Mouse (Mus musculus) adipocyte (in vitro differentiated cells): ENCODE results near the gene Gm20604.
A peak's percentile ranks its signal among the peaks of the same experiment; 100 is the strongest.

Source experiments
- DNase-seq: peaks from one replicate; pipeline ENCODE4 v3.0.0-alpha.2; 2016; ENCODE audit warnings: low spot score

Gene Gm20604

DNA sequence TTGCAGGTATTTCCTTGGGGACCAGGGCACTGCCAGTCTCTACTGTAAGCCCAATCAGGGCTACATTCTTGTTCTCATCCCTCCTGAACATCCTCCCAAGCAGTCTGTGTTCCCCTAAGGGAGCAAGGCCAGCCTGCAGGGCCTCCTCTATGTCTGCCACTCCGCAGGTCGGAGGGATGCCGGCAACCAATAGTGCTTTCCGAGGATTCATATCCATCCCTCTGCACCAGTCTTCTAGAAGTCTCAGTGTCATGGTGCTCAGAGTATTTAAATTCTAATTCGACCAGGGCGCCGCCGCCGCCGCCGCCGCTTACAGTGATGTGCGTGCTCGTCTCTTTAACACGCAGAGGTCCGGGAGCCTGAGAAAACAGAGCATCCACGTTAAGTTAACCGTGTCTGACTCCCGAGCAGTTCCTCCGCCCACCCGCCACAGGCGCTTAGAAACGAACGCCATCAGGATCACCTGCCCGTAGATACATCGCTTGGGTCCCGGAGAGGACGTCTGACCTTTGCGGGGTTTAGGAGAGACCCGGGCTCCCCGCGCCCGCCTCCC lies 15.4 kb downstream of the Gm20604 start:
- DNase-seq = no peak

- DNase-seq = no peak
Observed at GRCm38 (mm10) chr12:102742056-102742455, 16.4 kb downstream of the Gm20604 start.

- DNase-seq = no peak
Observed at GRCm38 (mm10) chr12:102740285-102740684, 18.2 kb downstream of the Gm20604 start.

DNA sequence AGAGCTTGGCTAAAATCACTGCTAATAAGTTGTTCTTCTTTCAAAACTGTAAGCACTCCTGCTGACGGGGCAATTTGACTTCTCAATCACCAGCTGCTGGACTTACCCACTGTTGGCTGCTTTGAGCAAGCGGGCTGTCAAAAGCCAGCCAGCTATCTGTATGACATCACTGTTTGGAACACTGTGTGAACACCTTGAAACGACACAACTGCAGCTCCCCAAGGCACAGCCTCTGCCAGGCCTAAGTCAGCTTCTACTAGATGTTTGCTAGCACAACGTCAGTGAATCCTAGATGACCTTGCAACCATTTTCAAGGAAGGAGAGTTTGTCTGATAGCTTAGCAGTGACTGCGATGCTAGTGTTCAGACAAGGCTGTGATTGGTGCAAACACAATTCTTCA lies 19.4 kb downstream of the Gm20604 start:
- DNase-seq = no peak

DNA sequence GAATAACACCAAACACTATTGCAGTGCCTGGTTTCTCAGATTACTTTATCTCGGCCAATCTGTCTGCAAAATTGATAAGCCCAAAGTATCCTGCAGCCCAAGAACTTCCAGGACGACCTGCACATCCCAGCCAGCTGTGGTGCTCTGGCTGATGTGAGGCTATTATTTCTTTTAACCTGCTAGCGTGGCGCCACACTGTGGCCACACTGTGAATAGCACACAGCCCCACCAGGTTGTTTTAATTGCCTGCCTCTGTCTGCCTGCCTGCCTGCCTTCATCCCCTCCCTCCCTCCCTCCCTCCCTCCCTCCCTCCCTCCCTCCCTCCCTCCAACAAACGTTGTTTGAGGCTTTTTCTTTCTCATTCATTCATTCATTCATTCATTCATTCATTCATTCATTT lies 25.1 kb downstream of the Gm20604 start:
- peak; percentile 52 for DNase-seq

DNA sequence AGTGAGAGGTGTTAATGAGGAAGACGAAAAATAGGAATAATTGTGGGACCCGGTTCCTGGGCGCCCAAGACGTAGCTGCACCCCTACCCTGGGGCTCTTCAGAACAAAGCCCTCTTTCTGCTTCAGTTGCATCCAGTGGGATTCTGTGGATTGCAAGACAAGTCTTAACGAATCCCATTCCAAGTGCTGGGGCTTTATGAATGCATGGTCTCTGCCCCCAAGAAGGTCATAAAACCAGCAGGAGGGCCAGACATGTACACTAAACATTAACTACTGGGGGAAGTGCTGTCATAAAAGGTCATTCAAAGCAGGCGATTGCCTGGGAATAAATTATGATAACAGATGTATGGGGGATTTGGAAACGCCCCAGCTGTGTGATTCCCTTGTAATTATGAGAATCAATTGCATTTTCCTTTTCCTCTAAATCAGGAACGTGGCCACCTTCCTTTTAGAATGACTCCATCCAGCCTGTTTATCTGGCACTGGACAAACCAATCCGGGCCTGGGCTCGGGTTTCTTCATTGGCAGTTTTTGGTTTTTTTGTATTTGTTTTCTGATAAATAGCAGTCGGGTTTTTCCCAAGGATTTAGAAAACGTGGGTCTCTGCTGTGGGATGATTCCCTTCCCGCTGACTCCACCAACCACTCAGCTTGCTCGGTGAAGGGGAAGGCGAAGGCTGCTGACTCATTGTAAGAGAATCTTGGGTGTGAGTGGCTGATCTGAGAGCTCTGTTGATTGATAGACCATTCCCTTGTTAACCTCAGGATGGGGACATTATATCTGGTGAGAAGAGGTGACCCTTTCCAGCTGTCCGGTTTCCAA lies 27.5 kb downstream of the Gm20604 start:
- DNase-seq = no peak

DNA sequence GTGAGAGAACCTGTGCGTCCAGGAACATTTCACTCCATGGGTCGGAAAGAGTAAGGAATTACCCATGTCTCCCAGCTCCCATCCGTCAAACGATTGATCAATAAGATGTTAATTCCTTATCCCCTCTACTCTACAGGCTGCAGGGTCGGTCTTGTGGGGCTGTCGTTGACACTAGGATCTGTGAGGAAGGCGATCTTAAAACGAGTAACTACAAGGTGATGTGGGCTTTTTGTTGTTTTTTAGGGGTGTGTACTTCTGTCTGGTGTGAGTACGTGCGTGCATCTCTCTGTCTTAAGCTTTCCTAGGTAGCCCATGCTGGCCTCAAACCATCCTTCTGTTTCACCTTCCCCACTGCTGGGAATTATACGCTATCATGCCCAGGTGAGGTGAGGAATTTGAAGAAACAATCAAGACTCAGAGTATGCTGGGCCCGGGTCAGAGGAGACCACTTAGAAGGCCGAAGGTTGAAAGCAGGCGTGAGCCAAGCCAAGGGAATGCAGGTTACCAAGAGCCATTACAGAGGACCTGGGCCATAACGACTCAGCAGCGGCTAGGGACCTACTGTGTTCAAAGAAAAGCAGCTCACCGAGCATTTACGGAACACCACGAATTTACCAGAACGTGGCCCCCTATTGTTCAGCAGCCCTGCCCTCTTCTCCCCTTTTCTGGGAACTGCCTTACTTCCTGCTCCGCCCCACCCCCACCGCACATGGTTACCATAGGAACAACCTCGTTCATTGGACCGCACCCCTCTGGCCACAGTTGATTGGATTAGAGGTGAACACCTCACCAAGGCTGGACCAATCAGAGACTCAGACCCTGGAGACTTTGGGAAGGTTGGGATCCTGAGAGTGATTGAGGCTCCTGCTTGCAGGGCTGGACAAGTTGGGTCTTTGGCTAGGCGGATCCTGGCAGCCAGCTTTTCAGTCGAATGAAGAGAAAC lies 28.3 kb downstream of the Gm20604 start:
- DNase-seq = no peak

DNA sequence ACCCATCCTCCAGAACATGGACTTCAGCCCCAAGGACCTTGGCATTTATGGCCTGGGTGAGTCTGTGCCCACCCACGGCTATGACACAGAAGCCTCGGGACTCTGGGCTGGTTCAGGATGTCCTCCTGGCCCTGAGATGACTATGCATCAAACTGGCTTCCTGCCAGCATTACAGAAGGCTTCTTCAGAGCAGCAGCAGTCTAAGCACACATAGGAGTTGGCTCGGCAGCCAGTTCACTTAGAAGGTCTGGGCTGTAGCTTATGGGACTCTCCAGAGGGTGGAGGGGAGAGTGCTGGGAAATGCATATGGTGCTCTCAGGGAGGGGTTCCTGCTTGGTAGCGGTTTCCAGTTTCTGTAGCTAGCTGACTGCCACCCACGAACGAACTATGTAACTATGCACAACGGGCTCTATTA lies 32.7 kb downstream of the Gm20604 start:
- DNase-seq = no peak

GRCm38 (mm10) chr12:102725146-102725545 lies 33.3 kb downstream of the Gm20604 start:
- no peak for DNase-seq

DNA sequence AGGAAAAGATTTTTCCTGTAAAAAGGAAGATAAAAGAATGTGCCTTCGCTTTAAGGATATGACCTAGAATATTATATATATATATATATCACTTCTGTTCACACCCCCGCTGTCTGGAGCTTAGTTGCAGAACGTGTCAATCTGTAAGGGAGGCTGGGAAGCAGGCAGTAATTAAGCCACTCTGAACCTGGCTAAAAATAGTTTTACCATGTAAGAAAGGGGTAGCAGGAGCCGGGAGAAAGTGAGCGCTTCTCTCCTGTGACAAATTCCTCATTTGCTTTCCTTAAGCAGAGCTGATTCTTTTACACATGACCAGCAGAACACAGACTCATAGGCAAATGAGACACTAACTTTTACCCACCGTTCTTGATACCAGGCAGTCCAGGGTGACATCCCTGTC lies 34.6 kb downstream of the Gm20604 start:
- no peak for DNase-seq

DNA sequence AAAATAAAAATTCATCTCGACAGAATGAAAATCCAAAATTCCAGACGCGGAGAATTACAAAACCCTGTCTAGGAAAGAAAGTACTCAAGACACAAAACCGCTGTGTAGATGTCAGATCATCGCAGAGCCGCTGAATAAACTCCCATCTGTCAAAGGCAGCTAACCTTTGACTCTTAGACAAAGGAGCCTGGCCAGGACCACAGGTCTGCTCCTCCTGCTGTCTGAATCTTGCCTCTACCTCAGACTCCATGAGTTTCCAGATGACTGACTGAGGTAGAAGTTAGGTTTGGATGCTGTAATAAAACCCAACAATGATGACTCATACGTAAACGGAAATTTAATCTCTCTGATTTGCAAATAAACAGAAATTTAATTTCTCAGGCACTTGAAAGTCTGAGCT lies 35.5 kb downstream of the Gm20604 start:
- no peak for DNase-seq

GRCm38 (mm10) chr12:102722451-102722850 lies 36.0 kb downstream of the Gm20604 start:
- DNase-seq = no peak

DNA sequence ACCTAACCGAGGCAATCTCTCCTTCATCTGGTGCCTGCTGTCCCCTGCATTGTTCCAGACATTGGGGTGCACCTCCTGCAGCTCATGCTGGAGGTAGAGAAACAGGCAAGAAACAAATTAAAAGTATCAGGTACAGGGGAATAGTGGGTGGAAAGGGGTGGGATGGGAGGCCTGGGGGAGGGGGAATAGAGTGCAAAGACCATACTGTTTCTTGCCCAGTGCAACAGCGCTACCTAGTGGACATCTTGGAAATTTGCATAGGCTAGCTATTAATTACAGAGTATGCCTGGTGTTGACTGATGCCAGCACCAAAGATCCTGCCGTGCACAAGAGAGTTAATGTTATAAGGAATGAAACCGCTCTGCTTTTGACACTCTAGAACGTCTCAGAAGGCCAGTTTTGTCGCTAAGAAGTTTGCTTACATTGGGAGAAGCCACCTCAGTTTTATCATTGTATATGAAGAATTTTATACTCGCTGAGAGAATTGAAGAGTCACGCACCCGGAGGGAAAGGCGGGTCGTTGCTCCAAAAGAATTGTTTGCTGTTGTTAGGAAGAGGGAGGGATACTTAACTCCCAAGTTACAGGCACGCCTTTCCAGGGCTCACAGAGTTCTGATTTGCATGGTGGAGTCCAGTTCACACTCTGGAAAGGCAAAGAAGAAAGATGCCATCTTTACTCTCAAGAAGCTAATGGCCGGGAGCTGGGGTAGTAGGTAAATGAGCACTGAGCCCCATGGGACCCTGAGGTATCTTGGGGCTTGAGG lies 38.7 kb downstream of the Gm20604 start:
- peak; percentile 68 for DNase-seq

DNA sequence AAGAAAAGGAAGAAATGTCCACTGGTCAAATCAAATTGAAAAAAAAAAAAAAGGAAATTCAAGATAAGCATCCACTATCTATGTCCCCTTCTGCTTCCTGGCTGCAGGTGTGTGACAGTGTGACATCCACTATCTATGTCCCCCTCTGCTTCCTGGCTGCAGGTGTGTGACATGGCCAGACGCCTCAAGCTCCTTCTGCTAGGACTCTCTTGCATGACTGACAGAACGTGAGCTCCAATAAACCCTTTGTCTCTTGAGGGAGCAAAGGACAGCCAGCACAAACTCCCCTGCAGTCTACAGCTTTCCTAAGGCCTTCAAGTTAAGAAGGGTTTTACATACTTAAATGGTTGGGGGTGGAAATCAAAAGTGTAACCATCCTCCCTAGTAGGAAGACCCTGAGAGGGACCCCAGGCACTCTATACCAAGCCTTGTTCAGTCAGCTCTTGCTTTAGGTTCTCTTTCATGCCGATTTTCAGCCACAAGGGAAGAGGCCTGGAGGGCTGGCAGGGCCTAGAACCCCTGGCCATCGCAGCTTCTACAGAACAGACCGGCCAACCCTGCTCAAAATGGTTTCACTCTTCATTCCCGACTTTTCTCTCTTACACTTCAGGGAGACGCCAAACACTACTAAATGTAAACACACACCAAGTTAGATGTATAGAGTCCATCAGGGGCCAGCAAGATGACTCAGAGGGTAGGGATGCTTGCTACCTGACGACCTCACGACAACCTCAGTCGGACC lies 43.6 kb downstream of the Gm20604 start:
- no peak for DNase-seq

- no peak for DNase-seq
Observed at GRCm38 (mm10) chr12:102714116-102714515, 44.4 kb downstream of the Gm20604 start.

GRCm38 (mm10) chr12:102713153-102713865 lies 45.2 kb downstream of the Gm20604 start:
- no peak for DNase-seq

- no peak for DNase-seq
Observed at GRCm38 (mm10) chr12:102710851-102711375, 47.6 kb downstream of the Gm20604 start.

DNA sequence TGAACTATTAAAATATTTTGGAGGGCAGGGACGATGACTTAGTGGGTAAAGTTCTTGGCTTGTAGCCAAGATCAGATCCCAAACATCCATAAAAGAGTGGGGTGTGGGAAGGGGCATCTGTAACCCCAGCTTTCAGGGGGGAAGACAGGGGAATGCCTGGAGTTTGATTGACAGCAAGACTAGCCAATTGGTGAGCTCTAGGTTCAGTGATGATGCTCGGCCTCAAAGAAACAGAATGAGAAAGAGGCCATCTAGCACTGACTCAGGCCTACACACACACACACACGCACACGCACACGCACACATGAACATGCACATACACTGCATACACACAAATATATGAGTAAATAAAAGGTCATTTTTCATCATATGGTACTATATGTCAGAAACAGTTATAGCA lies 48.6 kb downstream of the Gm20604 start:
- no peak for DNase-seq

- DNase-seq = peak; percentile 30
Observed at GRCm38 (mm10) chr12:102708220-102708619, 50.3 kb downstream of the Gm20604 start.

GRCm38 (mm10) chr12:102706833-102707463 lies 51.5 kb downstream of the Gm20604 start:
- DNase-seq = no peak
